Mouse (Mus musculus): Measurements from ENCODE around the gene Mgrn1.

Gene Mgrn1

DNA sequence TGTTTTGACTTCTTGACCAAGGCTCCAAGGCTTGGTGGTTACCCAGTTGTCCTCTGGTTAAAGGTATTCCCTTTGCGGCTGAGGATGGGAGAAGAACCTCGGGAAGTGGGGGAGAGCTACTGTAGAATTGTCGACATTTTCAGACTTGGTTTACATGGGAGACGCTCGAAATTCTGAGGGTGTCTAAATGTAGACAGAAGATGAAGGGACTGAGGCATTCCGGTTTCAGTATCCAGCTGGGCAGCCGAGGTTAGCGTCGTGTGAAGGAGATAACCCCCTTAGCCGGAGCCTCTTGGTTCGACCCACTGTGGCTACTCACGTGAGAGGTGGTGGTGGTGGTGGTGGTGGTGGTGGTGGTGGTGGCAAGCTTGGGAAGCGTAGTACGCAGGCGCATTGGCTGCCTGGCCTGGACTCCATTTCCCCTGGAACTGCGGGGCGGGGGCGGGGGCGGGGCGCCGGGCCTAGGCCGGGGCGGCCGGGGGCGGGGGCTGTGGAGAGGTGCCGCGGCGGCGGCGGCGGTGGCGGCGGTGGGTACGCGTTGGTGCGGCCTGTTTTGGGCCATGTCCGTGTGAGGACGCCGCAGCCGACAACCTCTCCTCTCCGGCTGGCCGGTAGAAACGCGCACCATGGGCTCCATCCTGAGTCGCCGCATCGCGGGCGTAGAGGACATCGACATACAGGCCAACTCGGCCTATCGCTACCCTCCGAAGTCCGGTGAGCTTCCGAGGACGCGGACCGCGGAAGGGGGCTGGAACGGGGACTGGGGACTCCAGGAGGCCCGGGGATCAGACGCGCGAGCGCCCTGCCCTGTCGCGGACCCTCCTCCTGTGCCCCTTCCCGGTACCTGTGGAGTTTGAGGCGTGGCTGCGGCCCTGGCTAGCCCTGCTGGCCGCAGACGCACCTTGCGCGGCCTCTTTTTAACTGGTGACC, at the start of gene Mgrn1:
Mgrn1 (plus strand) TSS at position 490 of the 930 bp plus-strand sequence.
- peak; percentile 94 for DNase-seq (ENCODE audit: low read depth, low spot score)

DNA sequence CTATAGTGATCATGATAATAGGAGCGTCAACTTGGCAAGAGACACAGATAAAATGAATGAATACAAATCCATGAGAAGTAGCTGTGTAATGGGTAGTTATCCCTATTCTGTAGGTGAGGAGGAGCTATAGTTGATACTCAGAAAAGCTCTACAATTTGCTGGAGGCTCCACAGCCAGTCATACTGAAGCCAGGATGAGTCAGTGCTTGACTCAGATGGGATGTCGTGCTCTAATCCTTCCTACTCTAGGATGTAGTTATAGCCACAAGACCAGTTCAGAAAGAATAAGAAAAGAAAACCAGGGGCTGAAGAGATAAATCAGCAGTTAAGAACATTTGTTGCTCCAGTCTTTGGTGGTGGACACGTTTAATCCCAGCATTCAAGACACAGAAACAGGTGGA, 48.4 kb upstream of the Mgrn1 start:
- DNase-seq (ENCODE audit: low read depth, low spot score) = no peak

DNA sequence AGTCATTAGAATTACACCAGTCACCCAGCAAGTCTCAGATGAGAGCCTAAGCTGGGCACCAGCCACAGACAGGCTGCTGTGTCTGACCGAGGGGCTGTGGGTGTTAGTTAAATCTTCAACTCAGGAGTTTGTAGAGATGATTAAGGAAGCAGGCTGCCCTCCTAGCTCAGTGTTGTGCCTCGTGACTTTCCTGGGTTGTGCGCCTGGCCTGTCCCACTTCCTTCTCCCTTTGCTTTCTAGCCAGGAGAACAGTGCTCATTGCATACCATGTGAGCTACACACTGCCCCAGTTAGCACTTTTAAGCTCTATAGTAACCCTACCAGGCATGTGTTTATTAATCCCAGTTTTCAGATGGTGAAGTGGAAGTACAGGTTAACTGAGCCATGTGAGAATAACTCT, 46.5 kb upstream of the Mgrn1 start:
- DNase-seq (ENCODE audit: low read depth, low spot score) = no peak

DNA sequence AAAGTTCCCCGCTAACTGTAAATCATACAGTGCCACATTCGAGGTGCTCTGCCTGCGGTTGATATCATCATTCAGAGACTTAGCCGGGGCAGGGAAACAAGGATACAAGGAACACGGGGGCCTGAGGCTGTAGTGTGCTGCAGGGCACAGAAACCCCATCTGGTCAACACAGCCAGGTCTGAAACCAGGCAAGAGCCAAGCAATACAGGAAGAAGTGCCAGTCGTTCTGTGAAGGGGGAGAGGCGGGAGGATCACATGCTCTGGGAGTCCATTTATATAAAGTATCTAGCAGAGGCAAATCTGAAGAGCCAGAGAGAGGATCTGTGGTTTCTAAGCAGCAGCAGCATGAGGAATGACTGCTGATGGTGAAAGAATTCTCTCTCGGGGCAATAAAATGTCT, 45.8 kb upstream of the Mgrn1 start:
- DNase-seq (ENCODE audit: low read depth, low spot score) = no peak

DNA sequence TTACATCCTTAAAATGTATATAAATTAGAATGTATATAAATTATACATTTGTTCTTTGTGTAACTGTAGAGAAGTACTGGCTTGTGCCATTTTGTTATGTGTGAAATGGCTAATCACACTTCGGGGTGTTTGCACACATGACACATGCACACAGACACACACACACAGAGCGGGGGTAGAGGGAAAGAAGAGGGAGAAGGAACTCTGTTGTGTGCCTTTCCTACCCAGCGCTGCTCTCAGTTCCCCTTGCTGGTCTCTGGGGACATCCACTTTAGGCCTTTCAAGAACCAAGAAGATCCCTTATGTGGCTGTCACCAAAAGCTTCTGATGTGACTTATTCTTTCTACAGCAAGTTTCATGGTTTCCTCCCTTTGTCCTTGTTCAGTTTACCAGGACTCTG, 39.0 kb upstream of the Mgrn1 start:
- DNase-seq (ENCODE audit: low read depth, low spot score) = no peak

DNA sequence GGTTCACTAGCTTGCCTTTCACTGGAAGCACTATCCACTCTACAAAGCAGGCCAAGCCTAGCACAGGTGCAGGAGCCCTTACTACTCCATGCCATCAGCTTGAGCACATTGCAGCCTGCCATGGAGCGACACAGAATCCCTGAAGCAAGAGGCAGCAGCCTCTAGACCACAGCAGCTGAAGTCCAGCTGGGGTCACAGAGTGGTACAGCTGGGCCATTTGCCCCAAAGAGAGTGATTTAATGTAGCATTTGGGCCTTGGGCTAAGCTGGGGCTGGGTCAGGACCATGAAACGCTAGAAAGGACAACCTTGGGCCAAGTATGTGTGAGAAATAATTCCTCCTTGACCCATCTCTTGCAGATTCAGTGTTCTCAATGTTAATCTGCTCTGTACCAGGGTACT, 38.0 kb upstream of the Mgrn1 start:
- DNase-seq (ENCODE audit: low read depth, low spot score) = no peak

DNA sequence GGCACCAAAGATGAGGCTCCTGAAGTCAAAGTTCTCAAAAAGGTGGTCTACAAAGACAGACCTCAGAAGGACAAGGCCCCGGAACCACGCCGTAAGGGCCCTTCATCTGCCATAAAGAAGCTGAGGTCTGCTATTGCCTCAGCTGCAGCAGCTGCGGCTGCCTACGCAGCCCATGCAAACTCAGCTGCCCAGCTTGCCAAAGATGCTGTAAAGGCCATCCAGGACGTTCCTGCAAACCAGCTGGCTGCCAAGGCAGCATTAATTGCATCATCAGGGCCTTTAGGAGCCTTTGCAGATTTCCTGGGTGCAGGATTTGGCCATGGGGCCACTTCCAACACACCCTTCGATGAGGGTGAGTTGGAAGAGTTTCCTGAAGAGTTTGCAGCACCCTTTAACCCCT, 35.7 kb upstream of the Mgrn1 start:
- DNase-seq (ENCODE audit: low read depth, low spot score) = no peak

DNA sequence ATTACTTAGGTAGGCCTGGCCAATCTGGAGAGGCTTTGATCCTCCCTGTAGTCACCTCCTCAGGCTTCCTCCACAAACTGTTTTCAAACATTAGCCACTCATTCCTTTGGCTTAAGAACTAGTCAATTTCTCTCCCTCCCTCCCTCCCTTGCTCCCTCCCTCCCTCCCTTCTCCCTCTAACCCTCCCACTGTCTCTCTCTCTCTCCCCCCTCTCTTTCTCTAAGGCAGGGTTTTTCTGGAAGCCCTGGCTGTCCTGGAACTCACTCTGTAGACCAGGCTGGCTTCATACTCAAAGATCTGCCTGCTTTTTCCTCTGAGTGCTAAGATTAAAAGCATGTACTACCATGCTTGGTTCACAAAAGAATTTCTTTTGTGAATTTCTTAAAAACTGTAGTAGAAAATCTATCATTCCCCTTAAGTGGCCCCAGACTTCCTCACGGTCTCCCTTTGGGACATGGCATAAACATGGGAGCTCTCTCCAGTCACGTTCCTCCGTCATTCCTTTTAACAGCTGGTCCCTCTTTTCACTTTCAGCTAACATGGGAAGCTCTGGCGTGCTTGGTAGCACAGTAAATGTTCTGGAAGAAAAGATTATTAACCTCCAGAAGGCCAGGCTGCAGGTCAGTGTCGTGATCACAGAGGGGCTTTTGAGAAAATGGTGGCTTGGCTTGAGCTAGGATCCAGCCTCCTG, 35.0 kb upstream of the Mgrn1 start:
- DNase-seq (ENCODE audit: low read depth, low spot score) = no peak

DNA sequence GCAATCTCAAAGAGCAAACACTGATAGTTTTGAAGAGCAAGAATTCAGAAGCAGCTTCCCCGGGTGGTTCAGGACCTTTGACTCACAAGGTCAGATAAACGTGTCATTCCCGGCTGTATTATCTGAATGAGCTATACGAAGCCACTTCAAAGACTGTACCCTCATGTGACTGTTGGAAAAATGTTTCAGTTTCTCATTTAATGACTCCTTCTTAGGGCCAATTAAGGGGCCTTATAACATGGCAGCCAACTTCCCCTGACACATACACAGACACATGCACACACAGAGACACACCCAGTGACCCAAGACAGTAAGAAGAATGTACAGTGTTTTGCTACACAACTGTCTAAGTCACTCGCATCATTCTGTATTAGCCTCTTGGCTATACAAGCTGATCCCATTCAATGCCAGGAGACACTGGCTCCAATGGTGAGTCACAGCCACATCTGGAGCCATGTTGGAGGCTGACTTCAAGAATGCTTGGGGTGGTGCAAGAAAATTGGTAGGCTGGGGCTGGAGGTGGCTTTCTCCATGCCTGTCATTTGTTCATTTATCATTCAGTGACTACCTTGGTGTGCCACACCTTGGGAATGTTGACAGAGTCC, 30.9 kb upstream of the Mgrn1 start:
- no peak for DNase-seq (ENCODE audit: low read depth, low spot score)

DNA sequence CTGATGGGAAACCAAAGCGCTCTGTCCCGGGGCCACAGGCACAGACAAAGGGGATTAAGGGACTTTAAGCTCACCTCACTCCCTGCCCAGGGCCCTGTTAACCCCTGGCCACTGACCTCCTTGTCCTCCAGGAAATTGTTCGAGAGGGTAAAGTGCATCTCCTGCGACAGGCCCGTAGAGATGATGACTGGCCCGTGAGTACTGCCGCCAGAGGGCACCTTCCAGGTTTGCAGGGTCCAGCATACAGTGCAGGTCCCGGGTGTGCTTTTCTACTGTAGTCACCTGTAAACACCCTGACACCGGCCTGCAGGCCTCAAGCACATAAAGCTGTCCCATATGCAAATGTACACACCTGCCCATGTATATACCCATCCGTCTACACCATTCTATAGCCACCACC, 24.7 kb upstream of the Mgrn1 start:
- no peak for DNase-seq (ENCODE audit: low read depth, low spot score)

DNA sequence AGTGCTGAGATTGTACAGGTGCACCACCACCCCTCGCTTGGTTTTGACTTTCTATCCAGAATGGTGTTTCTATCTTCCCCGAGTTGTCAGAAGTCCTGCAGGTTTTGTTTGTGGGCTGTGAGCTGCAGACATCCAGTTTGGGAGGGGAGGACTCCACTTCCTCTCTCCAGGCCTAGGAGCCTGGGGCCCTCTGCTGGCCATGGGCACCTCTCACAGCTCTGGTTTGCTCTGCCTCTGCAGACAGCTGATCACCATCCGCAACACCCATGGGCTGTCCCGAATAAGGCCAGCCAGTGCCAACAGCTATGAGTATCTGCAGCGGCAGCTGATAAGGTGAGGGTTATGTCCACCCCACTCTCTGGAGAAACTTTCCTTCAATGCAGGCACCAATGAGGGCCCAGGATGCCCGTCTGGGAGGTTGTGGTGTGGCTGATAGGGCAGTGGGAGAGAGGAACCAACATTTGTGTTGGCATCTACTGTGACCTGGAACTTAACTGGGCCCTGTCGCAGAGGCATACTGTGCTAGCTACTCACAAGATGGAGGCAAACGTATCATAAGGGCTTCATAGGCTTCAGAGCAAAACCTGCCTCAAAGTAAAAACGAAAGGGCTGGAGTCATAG, 23.1 kb upstream of the Mgrn1 start:
- DNase-seq (ENCODE audit: low read depth, low spot score) = peak; percentile 56

DNA sequence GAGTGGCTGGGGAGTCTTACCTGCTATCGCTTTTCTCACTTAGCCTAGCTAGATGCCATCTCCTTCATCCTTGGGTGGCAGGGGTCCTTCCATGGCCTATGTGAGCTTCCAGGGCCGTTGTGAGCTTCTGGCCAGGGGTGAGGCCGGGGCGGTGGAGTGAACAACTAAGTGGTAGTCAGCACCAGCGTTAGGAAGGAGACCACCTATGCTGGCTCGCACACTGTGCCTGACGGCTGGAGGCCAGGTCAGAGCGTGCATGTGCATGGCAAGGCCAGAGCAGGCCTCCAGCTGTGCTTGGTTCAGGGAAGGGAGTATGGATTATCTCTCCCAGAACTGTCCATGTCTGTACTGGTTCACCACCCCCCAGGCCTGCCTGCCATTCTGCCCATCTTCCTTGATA, 22.3 kb upstream of the Mgrn1 start:
- DNase-seq (ENCODE audit: low read depth, low spot score) = no peak

DNA sequence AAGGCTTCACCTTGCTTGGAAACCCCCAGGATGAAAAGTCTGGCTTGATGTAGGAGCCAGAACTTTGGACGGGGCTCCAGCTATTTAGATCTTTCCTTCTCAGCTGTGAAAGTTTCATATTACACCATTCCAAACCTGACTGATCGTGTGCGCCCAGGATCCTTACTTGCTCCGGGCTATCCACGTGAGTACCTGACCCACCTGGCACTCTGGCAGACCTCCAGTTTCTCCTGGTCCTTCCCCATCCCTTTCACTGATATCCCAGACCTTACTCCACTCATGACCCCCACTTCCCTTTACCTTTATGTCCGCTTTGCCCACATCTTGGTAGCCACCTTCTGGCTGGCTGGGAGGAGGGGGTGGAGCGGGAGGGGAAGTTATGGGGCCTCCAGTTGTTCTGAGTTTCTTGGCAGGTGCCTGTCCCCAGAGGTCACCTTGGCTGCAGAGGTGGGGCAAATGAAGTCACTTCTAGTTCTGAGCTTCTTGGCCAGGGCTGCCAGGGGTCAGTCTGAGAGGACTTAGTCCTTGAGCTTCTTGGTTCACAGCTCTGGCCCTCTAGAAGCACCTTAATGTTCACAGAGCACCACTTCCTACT, 19.9 kb upstream of the Mgrn1 start:
- DNase-seq (ENCODE audit: low read depth, low spot score) = no peak

DNA sequence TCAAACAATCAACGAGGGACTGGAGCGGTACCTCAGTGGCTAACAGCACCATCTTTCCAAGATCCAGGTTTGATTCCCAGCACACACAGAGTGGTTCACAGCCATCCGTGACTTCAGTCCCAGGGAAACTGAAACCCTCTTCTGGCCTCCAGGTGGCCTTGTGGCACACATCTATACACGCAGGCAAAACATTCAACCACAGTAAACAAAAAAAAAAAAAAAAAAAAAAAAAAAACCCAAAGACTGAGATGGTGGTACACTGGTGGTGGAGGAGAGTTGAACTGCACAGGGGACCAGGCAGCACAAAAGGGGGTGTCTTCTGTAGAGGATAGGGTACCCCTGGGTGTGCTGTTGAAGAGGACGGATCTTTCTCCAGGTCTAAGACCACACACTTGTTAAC, 15.6 kb upstream of the Mgrn1 start:
- DNase-seq (ENCODE audit: low read depth, low spot score) = no peak

DNA sequence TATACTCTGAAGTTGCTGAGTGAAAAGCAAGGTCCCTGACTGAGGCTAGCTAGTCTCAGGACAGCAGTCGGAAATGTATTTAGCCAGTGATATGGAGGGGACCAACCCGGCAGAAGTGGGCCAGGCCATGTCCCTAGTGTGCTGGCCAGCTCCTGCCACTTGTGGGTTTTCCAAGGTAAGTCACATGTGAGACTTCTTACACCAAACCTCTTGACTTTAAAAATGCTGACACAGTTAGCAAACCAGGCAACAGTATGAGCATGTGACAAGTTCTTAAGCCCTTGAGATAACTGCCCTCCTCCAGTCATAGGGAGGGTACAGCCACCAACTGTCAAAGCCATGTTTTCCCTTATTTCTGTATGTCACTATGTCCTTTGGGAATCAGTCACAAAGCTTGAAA, 14.1 kb upstream of the Mgrn1 start:
- no peak for DNase-seq (ENCODE audit: low read depth, low spot score)

DNA sequence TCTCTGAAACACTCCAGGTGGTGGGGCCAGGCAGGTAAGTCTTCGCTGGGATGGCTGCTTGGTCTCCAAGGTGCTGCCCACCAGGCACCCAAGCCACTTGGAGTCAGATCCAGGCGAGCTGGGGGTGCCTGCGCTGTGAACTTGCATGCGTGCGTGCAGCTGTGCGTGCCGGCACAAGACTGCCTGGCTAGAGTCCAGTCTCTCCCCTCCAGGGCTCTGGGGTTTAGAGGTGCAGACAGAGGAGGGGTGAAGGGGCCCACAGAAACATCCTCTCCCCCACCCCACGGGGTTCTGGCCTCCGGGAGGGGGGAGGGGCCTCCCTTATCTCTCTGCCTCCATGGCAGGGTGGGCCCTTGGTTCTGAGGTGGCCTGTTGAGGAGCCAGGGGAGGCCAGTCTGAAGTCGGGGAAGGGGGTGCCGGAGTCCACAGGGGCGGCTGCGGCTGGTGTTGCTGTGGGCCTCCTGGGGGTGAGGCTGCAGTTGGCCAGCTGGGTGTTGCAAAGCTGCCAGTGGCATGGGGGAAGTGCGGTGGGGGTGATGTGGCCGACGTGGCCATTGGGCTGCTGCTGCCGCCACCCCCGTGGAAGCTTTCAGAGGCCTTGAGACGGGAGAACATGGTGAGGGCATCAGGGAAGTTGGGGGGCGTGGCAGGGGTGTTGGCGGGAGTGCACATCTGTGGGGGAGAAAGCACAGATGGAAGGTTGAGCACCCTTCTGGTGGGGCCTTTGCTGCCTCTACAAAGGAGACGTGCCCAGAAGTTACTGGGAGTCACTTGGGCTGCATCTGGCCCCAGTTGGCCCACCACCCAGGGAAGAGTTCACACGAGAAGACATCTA, 10.6 kb upstream of the Mgrn1 start:
- DNase-seq (ENCODE audit: low read depth, low spot score) = no peak

DNA sequence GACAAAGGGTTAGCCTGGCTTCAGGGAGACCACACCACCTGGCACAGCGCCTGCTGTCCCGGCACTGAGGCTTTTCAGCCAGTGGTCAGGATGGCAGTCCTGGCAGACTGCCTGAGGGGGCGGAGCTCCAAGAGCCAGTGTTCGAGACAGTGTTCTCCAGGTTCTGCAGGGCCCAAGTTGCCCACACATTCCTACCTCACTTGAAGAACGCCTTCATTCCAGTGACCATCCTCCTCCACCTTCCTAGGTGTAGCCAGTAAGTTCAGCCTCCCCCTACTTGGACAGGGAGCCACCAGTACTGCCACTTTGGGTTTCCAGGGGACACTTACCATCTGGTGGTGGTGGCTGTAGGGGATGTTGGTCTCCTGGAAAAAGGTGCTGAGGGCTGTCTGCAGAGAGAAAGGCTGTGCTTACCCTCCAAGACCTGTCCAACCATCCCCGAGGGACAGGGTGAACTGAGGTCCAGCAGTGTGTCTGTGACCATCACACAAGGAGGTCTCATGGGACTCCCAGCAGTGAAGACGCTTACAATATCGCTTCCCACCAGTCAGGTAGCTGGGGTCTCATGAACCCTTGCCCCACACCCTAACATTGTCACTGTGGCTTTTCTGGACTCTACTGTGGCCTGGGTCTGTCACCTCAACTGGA, 9.9 kb upstream of the Mgrn1 start:
- no peak for DNase-seq (ENCODE audit: low read depth, low spot score)

DNA sequence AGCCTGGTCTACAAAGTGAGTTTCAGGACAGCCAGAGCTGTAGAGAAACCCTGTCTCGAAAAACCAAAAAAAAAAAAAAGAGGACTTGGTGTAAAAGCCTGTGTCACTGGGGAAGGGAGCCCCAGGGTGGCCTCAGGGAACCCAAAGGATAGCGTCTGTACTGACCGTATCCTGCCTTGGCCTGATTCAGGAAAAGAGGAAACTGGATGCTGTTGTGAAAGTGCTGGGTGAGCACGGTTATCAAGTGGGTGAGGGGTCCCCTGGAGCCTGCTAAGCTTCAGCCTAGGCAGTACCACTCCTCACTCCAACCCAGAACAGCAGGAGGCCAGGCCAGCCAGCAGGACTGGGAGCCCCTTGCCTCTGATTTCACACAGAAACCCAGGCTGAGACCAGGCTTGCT, 8.9 kb upstream of the Mgrn1 start:
- DNase-seq (ENCODE audit: low read depth, low spot score) = no peak

DNA sequence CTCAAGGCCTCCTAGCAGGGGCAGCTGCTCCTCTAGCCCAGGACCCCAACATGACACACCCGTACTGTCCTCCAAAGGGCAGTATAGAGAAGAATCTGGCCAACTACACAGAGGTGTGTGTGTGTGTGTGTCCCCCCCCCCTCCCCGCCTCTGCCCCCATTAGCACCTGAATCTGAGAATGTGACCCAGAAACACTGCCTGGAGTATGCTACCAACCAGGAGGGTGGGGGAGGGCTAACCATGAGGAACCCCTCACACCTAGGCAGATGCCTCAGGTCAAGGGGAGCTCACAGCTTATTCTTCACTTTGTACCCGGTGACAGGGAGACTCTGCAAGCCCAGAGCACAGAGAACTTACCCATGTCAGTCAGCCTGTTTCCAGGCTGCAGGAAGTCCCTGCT, 8.3 kb upstream of the Mgrn1 start:
- DNase-seq (ENCODE audit: low read depth, low spot score) = no peak

DNA sequence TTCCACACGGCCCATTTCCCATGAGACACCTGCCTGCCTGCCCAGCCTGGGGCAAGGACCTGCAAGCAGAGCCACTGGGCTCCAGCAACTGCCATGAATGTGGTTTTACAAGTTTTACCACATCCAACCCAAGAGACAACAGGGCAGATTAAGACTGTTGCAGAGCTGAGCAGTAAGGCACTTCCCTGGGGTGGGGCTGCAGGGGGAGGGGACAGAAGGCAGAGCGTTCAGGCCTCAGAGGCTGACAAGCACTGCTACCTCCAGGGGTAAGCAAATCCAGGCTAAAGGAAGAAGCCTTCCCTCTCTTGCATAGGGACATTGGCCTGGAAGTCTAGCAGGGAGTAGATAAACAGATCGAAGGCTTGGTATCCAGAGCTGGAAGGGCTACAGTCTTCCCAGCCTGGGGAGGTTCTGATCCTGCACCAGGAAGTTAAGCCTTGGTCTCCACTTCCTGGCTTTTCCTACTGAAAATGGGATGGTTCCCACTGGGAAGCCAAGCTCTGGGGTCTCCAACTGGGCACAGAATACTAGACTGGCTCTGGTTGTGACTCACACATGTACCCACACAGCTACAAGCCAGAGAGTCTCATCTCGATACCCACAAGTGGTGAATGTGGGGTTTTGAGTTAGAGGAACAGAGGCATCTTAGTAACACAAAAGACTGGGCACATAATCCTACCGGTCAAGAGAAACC, 7.7 kb upstream of the Mgrn1 start:
- peak; percentile 32 for DNase-seq (ENCODE audit: low read depth, low spot score)
